Mouse (Mus musculus) gastrocnemius, adult 8-10 months (tissue): ENCODE measurements around the gene Aspa. TPM values are rescaled to one million over a fixed set of nuclear protein-coding genes. Genes with fewer than 3 reads are reported as not detected.

ENCODE experiments used
- DNase-seq, 2 experiments: peaks; one replicate each; pipeline ENCODE4 v3.0.0; 2022; ENCODE audit warnings: low spot score in 2 of 2
- total RNA-seq, 4 experiments: library from RNA; stranded (reverse); gene quantifications; 2 replicates each; pipeline ENCODE4 v1.2.4; 2022

Aspa gene
- total RNA-seq, 4 experiments from 2014 or later = 3.0 to 7.3 (median 4.5) TPM

DNA sequence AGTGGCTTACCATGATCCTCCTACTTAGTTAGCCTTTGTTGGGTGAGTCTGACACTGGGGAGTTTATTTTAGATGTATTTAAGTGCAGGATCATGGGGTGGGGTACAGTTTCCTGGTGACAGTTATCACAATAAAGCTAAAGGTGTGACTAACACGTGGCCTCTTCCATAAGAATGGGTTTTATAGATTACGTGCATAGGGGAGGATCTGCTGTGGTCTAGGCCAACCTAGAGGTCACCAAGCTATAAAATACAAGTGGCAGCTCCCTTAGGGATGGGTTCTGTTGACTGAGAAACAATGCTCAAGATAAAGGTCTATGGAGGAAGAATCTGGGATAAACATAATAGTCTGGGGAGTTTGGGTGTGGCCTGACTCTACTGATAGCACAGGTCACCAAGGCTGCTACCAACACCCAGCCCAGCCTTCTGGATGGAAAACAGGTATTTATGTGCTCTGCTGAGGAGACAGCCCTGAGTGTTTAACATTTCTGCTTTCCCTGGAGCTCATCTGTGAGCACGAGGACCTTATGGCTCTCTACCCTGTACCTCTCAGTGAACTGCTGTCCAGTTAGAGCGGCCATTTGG lies 71.9 kb downstream of the Aspa start:
- no peak for DNase-seq

Other genes with a start within 250 kb of the Aspa start
- under 1 TPM in 3 of 4 experiments, not detected in 1; 0.08 to 0.10 (median 0.09) TPM for gene Itgae, start 239.0 kb downstream of the Aspa start, total RNA-seq
- gene Haspin, start 191.3 kb downstream of the Aspa start, total RNA-seq = not detected
- 1 to 10 TPM; 6.4 to 9.5 (median 7.0) TPM for gene P2rx5, start 169.2 kb downstream of the Aspa start, total RNA-seq
- 10 to 100 TPM; 80.9 to 89.6 (median 84.1) TPM for gene Emc6, start 152.6 kb downstream of the Aspa start, total RNA-seq
- 1 to 10 TPM; 4.9 to 9.2 (median 7.2) TPM for gene Tax1bp3, start 152.5 kb downstream of the Aspa start, total RNA-seq
- 1 to 10 TPM; 3.3 to 4.3 (median 4.1) TPM for gene Ctns, start 130.6 kb downstream of the Aspa start, total RNA-seq
- gene Shpk, start 130.1 kb downstream of the Aspa start, total RNA-seq = 1 to 10 TPM in 1 of 4 experiments, under 1 TPM in 3; 0.29 to 1.1 (median 0.71) TPM
- gene Trpv1, start 95.3 kb downstream of the Aspa start, total RNA-seq = under 1 TPM; 0.08 to 0.12 (median 0.10) TPM
- not detected for gene Trpv3, start 62.2 kb downstream of the Aspa start, total RNA-seq
- gene Gm49340, start 145 bp upstream of the Aspa start, total RNA-seq = not detected
- not detected for gene Spata22, start 145 bp upstream of the Aspa start, total RNA-seq
- gene Olfr20, start 21.2 kb upstream of the Aspa start, total RNA-seq = not detected
- not detected for gene Olfr376, start 41.6 kb upstream of the Aspa start, total RNA-seq
- not detected for gene Olfr1, start 70.0 kb upstream of the Aspa start, total RNA-seq
- gene Olfr378, start 98.9 kb upstream of the Aspa start, total RNA-seq = not detected
- not detected for gene Olfr380, start 127.9 kb upstream of the Aspa start, total RNA-seq
- gene Olfr381, start 162.0 kb upstream of the Aspa start, total RNA-seq = not detected
- gene Olfr382, start 187.6 kb upstream of the Aspa start, total RNA-seq = not detected